In genomic region chr13:53520343-53520937, GRCm38 (mm10) we compare ENCODE assay signal across 21 mouse cellular contexts. TPM values are rescaled to one million over a fixed set of nuclear protein-coding genes. Genes with fewer than 3 reads are reported as not detected.
A peak's percentile ranks its signal among the peaks of the same experiment; 100 is the strongest.
DNase-seq lines count a peak whose midpoint lies in the region; ATAC-seq lines count a peak whose summit lies in the region.
"Had no signal": no experiment of that assay in that cellular context is flagged by ENCODE, and none has a peak within 500 bp of the region (broad histone marks: within the 10 kb centered on the region; RNA-seq: fewer than 3 reads in every experiment).

No protein-coding gene starts in this region.

- no peak overlapping the region for H3K4me2 ChIP-seq in forebrain, embryonic 15.5 days (replicated peaks)
- H3K4me2 ChIP-seq in forebrain, embryonic 11.5 days (ENCODE audit: low read depth, low read length, severe bottlenecking), result no peak overlapping the region
- no peak overlapping the region for H3K4me2 ChIP-seq in kidney, embryonic 16.5 days (replicated peaks; ENCODE audit: low read depth, low read length)
- H3K4me2 ChIP-seq: intestine, embryonic 15.5 days; limb, embryonic 15.5 days; liver, embryonic 15.5 days had no signal

- H3K27me3 ChIP-seq in forebrain, embryonic 15.5 days, result no peaks in the 10 kb centered on the region
- H3K27me3 ChIP-seq in forebrain, embryonic 11.5 days (ENCODE audit: control insufficient read depth, insufficient read depth, low read length), result no peaks in the 10 kb centered on the region
- no peaks in the 10 kb centered on the region for H3K27me3 ChIP-seq in kidney, embryonic 16.5 days (ENCODE audit: insufficient read depth, low read length)
- H3K27me3 ChIP-seq: intestine, embryonic 15.5 days; liver, embryonic 15.5 days had no signal

- peaks cover 8% of the 10 kb centered on the region; the same call in 1 of the 2 replicates for H3K9me3 ChIP-seq in forebrain, embryonic 15.5 days
- H3K9me3 ChIP-seq in forebrain, embryonic 11.5 days (ENCODE audit: control insufficient read depth, low read length), result no peaks in the 10 kb centered on the region
- H3K9me3 ChIP-seq in kidney, embryonic 16.5 days (ENCODE audit: low read length), result peaks cover 4% of the 10 kb centered on the region
- H3K9me3 ChIP-seq: intestine, embryonic 15.5 days; limb, embryonic 15.5 days; liver, embryonic 15.5 days had no signal

- H3K9ac ChIP-seq in forebrain, embryonic 15.5 days (replicated peaks), result no peak overlapping the region
- H3K9ac ChIP-seq in forebrain, embryonic 11.5 days (ENCODE audit: low read length), result no peak overlapping the region
- H3K9ac ChIP-seq in kidney, embryonic 16.5 days (replicated peaks; ENCODE audit: low read length), result no peak overlapping the region
- H3K9ac ChIP-seq: intestine, embryonic 15.5 days; limb, embryonic 15.5 days; liver, embryonic 15.5 days had no signal

- no peak for DNase-seq in forebrain, embryonic 11.5 days (ENCODE audit: low spot score)
- DNase-seq in kidney, postnatal 36 days, result no peak
- DNase-seq in embryo, embryonic 11 days, result peak; percentile 31
- DNase-seq in gastrocnemius, postnatal 10 days, result no peak
- DNase-seq in heart, postnatal 14 days, result no peak
- DNase-seq: B cell, adult 2 months; cerebellum, adult 8-10 months; gastrocnemius, postnatal 14 days; heart, adult 18-20 months; kidney, postnatal 14 days had no signal

- intact Hi-C loops in heart, postnatal 14 days (cut with DNase I), result no loop called here

- no peak overlapping the region for H3K4me3 ChIP-seq in forebrain, embryonic 15.5 days
- H3K4me3 ChIP-seq in forebrain, embryonic 11.5 days (ENCODE audit: low read depth, low read length), result no peak overlapping the region
- H3K4me3 ChIP-seq in kidney, embryonic 16.5 days (ENCODE audit: low read length), result no peak overlapping the region
- H3K4me3 ChIP-seq: erythroblast, embryonic 14.5 days; intestine, embryonic 15.5 days; limb, embryonic 15.5 days; liver, embryonic 15.5 days; midbrain, embryonic 10.5 days had no signal

- WGBS in forebrain, embryonic 15.5 days, result 36% methylated on average over 12 of the region's 12 CpGs
- 56% methylated on average over 12 of the region's 12 CpGs for WGBS in forebrain, embryonic 11.5 days
- WGBS in kidney, embryonic 16.5 days, result 34% methylated on average over 12 of the region's 12 CpGs

- ATAC-seq in forebrain, embryonic 15.5 days (replicated peaks), result 0 out of 2 replicates have a peak, but pooled peaks have one; percentile 19
- no peak for ATAC-seq in forebrain, embryonic 11.5 days (replicated peaks; ENCODE audit: low FRiP score)
- peak; percentile 54; the same call in 1 of the 2 replicates for ATAC-seq in kidney, embryonic 16.5 days (ENCODE audit: low FRiP score, low TSS enrichment)
- ATAC-seq: intestine, embryonic 15.5 days had no signal

- no peak overlapping the region for H3K27ac ChIP-seq in forebrain, embryonic 15.5 days (replicated peaks)
- H3K27ac ChIP-seq in forebrain, embryonic 11.5 days (ENCODE audit: low read depth, low read length), result no peak overlapping the region
- H3K27ac ChIP-seq in kidney, embryonic 16.5 days (ENCODE audit: low read length), result no peak overlapping the region
- H3K27ac ChIP-seq: intestine, embryonic 15.5 days; limb, embryonic 15.5 days; liver, embryonic 15.5 days; macrophage; midbrain, embryonic 10.5 days had no signal

- no peaks in the 10 kb centered on the region for H3K36me3 ChIP-seq in forebrain, embryonic 15.5 days
- no peaks in the 10 kb centered on the region for H3K36me3 ChIP-seq in forebrain, embryonic 11.5 days (ENCODE audit: control insufficient read depth, insufficient read depth, low read length)
- no peaks in the 10 kb centered on the region for H3K36me3 ChIP-seq in kidney, embryonic 16.5 days (ENCODE audit: insufficient read depth, low read length)
- H3K36me3 ChIP-seq: intestine, embryonic 15.5 days; limb, embryonic 15.5 days; liver, embryonic 15.5 days; midbrain, embryonic 10.5 days had no signal

- peaks cover 26% of the 10 kb centered on the region for H3K4me1 ChIP-seq in forebrain, embryonic 15.5 days
- peaks cover 3% of the 10 kb centered on the region; the same call in 1 of the 2 replicates for H3K4me1 ChIP-seq in forebrain, embryonic 11.5 days (replicated peaks; ENCODE audit: control insufficient read depth, insufficient read depth, low read length)
- 0 out of 2 replicates have a peak, but pooled peaks cover 3% of the 10 kb centered on the region for H3K4me1 ChIP-seq in kidney, embryonic 16.5 days (ENCODE audit: insufficient read depth, low read length)
- H3K4me1 ChIP-seq: intestine, embryonic 15.5 days; liver, embryonic 15.5 days had no signal

RNA-seq across cellular contexts. Expression of gene Msx2, which starts 47.6 kb away (rescaled TPM):
- 0.41 and 0.70 TPM in 2 replicates for polyA plus RNA-seq in forebrain, embryonic 15.5 days (2015; fragmentation: Nextera tagmentation; extraction: Ambion mirVana)
- 33.0 and 36.6 TPM in 2 replicates for polyA plus RNA-seq in forebrain, embryonic 11.5 days (2014; fragmentation: Nextera tagmentation; extraction: Ambion mirVana)
- polyA plus RNA-seq in kidney, embryonic 16.5 days (2015; fragmentation: Nextera tagmentation; extraction: Ambion mirVana), result 1.6 and 1.9 TPM in 2 replicates
- under 1 TPM in 1 of 2 experiments, not detected in 1; 0.23 TPM for total RNA-seq in gastrocnemius, postnatal 10 days (2021)
- total RNA-seq in heart, postnatal 14 days (2021), result under 1 TPM; 0.65 to 0.71 TPM
- total RNA-seq: hematopoietic stem cell, adult 5-6 weeks; monocyte, adult 5-6 weeks had no signal
- polyA plus RNA-seq: erythroblast, embryonic 14.5 days; liver, embryonic 15.5 days; macrophage; small intestine, adult 2 months had no signal

Comparison
In these comparisons a context has a peak if more than half of its experiments do, and no peak if none do; other contexts are left out.
1. RNA of gene Msx2, which starts 47.6 kb away (polyA plus RNA-seq): 33.0 to 36.6 TPM in forebrain, embryonic 11.5 days; 1.6 to 1.9 TPM in kidney, embryonic 16.5 days and 0.41 to 0.70 TPM in forebrain, embryonic 15.5 days; every median in the first group is over 10 times any median in the second.